ENCODE assay signal across 26 mouse cellular contexts in genomic region chr1:192116262-192116661, GRCm38 (mm10).
"Had no signal": no experiment of that assay in that cellular context is flagged by ENCODE, and none has a peak within 500 bp of the region (broad histone marks: within the 10 kb centered on the region; RNA-seq: fewer than 3 reads in every experiment).

No protein-coding gene starts in this region.

- H3K27me3 ChIP-seq: heart, embryonic 13.5 days; heart, embryonic 15.5 days; hindbrain, embryonic 13.5 days; hindbrain, embryonic 15.5 days; kidney, embryonic 15.5 days; limb, embryonic 13.5 days; limb, embryonic 15.5 days had no signal

- H3K4me1 ChIP-seq: heart, embryonic 10.5 days; hindbrain, embryonic 13.5 days; hindbrain, embryonic 15.5 days; kidney, embryonic 15.5 days; limb, embryonic 13.5 days; limb, embryonic 15.5 days had no signal

- H3K4me2 ChIP-seq: heart, embryonic 13.5 days; heart, embryonic 15.5 days; hindbrain, embryonic 13.5 days; hindbrain, embryonic 15.5 days; kidney, embryonic 15.5 days; limb, embryonic 13.5 days; limb, embryonic 15.5 days had no signal

- H3K27ac ChIP-seq: gastrocnemius, adult 2 months; heart, embryonic 10.5 days; heart, embryonic 13.5 days; heart, embryonic 15.5 days; hindbrain, embryonic 13.5 days; hindbrain, embryonic 15.5 days; hindbrain, postnatal 0 days; kidney, embryonic 15.5 days; kidney, postnatal 0 days; limb, embryonic 13.5 days; limb, embryonic 15.5 days; liver, embryonic 14.5 days had no signal

- H3K4me3 ChIP-seq: gastrocnemius, adult 2 months; heart, embryonic 10.5 days; heart, embryonic 13.5 days; heart, embryonic 15.5 days; hindbrain, embryonic 13.5 days; hindbrain, embryonic 15.5 days; kidney, embryonic 15.5 days; limb, embryonic 13.5 days; limb, embryonic 15.5 days had no signal

- H3K9ac ChIP-seq: heart, embryonic 13.5 days; heart, embryonic 15.5 days; hindbrain, embryonic 13.5 days; hindbrain, embryonic 15.5 days; kidney, embryonic 15.5 days; limb, embryonic 13.5 days; limb, embryonic 15.5 days; liver, embryonic 14.5 days had no signal

- ATAC-seq: hindbrain, postnatal 0 days; intestine, embryonic 16.5 days had no signal

- H3K9me3 ChIP-seq: heart, embryonic 10.5 days; heart, embryonic 13.5 days; heart, embryonic 15.5 days; hindbrain, embryonic 13.5 days; hindbrain, embryonic 15.5 days; kidney, embryonic 15.5 days; limb, embryonic 13.5 days; limb, embryonic 15.5 days had no signal

- DNase-seq: gastrocnemius, adult 2 months; gastrocnemius, postnatal 14 days; gastrocnemius, postnatal 36 days; heart, adult 18-20 months; heart, postnatal 14 days; heart, postnatal 36 days; kidney, adult 11 months; kidney, adult 2 months; kidney, adult 9 months; kidney, postnatal 14 days; kidney, postnatal 36 days; layer of hippocampus, adult 9-11 months; layer of hippocampus, postnatal 36 days; left cerebral cortex, postnatal 4 days had no signal
